Mouse (Mus musculus) E14TG2a.4 (cell line): ENCODE measurements around the gene Nxph4.

Experiments used
- CTCF ChIP-seq: conservative IDR thresholded peaks from 2 replicates; pipeline ENCODE4 v1.5.1; 2014; ENCODE audit warnings: low read length
- POU5F1 ChIP-seq: IDR thresholded peaks from 2 replicates; pipeline ENCODE4 v1.6.1; 2014; ENCODE audit warnings: low read length, borderline replicate concordance

DNA sequence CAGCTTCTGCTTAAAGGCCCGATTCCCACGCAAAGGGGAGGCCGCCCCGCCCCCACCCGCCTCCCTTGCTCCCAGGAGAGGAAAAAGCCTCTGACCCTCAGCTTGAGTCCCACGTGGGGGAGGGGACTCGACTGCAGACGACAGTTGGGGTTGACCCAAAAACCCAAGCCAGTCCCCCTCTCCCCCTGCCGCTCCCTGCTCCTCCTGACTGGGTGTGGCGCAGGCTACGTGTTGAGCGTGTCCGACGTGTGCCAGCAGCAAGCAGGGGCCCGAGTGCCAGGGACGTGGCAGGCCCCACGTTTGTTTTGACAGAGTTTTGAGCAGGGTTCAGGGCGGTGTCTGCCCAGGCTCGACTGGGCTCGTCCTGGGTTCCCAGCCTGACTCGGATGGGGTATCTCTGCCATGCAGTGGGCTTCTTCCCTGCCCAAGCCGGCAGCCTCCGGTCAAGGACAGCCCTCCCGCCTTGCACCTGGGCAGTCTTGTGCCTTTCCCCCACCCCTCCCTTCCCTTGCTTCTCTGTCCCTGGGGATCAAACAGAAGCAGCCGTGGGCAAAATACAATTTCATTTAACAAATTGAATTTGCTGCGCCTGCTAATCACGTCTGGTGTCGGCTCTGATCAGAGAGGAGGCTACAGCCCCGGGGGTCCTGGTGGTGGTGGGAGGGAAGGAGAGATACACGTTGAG lies 17.6 kb downstream of the Nxph4 start:
- TF ChIP-seq CTCF (no peak), POU5F1 (no peak)
